Mouse (Mus musculus) CH12.LX (cell line): ENCODE data around the gene Ism2. TPM values are rescaled to one million over a fixed set of nuclear protein-coding genes. Genes with fewer than 3 reads are reported as not detected.

Experiments
- DNase-seq: peaks from one replicate; pipeline ENCODE4 v3.0.0-alpha.2; 2013; ENCODE audit errors: extremely low read depth
- H3K27ac ChIP-seq: 2 replicates; pipeline ENCODE4 v1.5.1; 2012; ENCODE audit warnings: low read depth, mild to moderate bottlenecking, control low read depth, moderate library complexity; ENCODE audit not compliant: insufficient read depth
- H3K27me3 ChIP-seq: replicated peaks from 2 replicates; pipeline ENCODE3; 2012; ENCODE audit warnings: inconsistent platforms
- H3K36me3 ChIP-seq, 2 experiments: replicated peaks in 1 of 2; 2 replicates each; pipeline versions ENCODE3 to v1.6.1; 2012; ENCODE audit warnings: inconsistent platforms in 1 of 2, low read length in 1 of 2, mild to moderate bottlenecking in 1 of 2, mixed read lengths in 1 of 2, moderate library complexity in 1 of 2; ENCODE audit not compliant: control insufficient read depth in 1 of 2, insufficient read depth in 1 of 2
- H3K4me1 ChIP-seq, 2 experiments: 2 replicates each; pipeline ENCODE4 v1.6.1; 2012; ENCODE audit warnings: inconsistent platforms in 1 of 2, moderate library complexity in 1 of 2; ENCODE audit not compliant: insufficient read depth in 2 of 2, control insufficient read depth in 1 of 2
- H3K4me2 ChIP-seq: 2 replicates; pipeline ENCODE4 v1.6.1; 2012; ENCODE audit warnings: low read depth, mild to moderate bottlenecking, control low read depth; ENCODE audit not compliant: poor library complexity, insufficient read depth, severe bottlenecking
- H3K4me3 ChIP-seq, 3 experiments: fragments of 150-350 bp in 1 of 3; sonication (generic) in 1 of 3; replicated peaks in 1 of 3; 2 replicates each; pipeline versions ENCODE3 to v1.5.1; 2011 to 2012; ENCODE audit warnings: low read depth in 2 of 3, low read length in 2 of 3, mild to moderate bottlenecking in 2 of 3, moderate library complexity in 2 of 3, control low read depth in 1 of 3, improper control_type of control experiment in 1 of 3, inconsistent platforms in 1 of 3, mixed read lengths in 1 of 3; ENCODE audit not compliant: poor library complexity in 1 of 3
- H3K79me2 ChIP-seq: replicated peaks from 2 replicates; pipeline ENCODE4 v1.6.1; 2012; ENCODE audit warnings: mild to moderate bottlenecking, moderate library complexity; ENCODE audit not compliant: control insufficient read depth, poor library complexity, insufficient read depth, severe bottlenecking; ENCODE audit errors: extremely low read depth
- H3K9ac ChIP-seq: 2 replicates; pipeline ENCODE4 v1.6.1; 2012; ENCODE audit warnings: low read depth, mild to moderate bottlenecking, control low read depth, moderate library complexity; ENCODE audit not compliant: insufficient read depth
- H3K9me3 ChIP-seq: replicated peaks from 2 replicates; pipeline ENCODE3; 2012; ENCODE audit warnings: low read length, inconsistent platforms, mixed read lengths
- BHLHE40 ChIP-seq: IDR thresholded peaks from 2 replicates; pipeline ENCODE4 v1.6.1; 2011; ENCODE audit warnings: mild to moderate bottlenecking, low read depth, low read length, improper control_type of control experiment
- E2F4 ChIP-seq: IDR thresholded peaks from 2 replicates; pipeline ENCODE4 v1.6.1; 2011; ENCODE audit warnings: low read depth, low read length, improper control_type of control experiment; ENCODE audit not compliant: insufficient replicate concordance
- ELF1 ChIP-seq: IDR thresholded peaks from 2 replicates; pipeline ENCODE4 v1.6.1; 2014; ENCODE audit warnings: low read depth, mild to moderate bottlenecking, inconsistent platforms, low read length, improper control_type of control experiment
- IRF4 ChIP-seq: IDR thresholded peaks from 2 replicates; pipeline ENCODE4 v1.6.1; 2014; ENCODE audit warnings: low read depth, mild to moderate bottlenecking, inconsistent platforms, low read length, improper control_type of control experiment
- JUN ChIP-seq: IDR thresholded peaks from 2 replicates; pipeline ENCODE4 v1.6.1; 2011; ENCODE audit warnings: low read depth, mild to moderate bottlenecking, low read length, improper control_type of control experiment, moderate library complexity; ENCODE audit not compliant: insufficient read depth
- KAT2A ChIP-seq: IDR thresholded peaks from 2 replicates; pipeline ENCODE4 v1.6.1; 2012; ENCODE audit warnings: low read length, improper control_type of control experiment, inconsistent platforms; ENCODE audit not compliant: insufficient replicate concordance
- MAX ChIP-seq: IDR thresholded peaks from 2 replicates; pipeline ENCODE4 v1.6.1; 2011; ENCODE audit warnings: low read length, improper control_type of control experiment
- MAZ ChIP-seq: IDR thresholded peaks from 2 replicates; pipeline ENCODE4 v1.6.1; 2012; ENCODE audit warnings: low read depth, mild to moderate bottlenecking, inconsistent platforms, low read length, improper control_type of control experiment, moderate library complexity
- MYC ChIP-seq: IDR thresholded peaks from 2 replicates; pipeline ENCODE4 v1.6.1; 2011; ENCODE audit warnings: low read depth, mild to moderate bottlenecking, improper control_type of control experiment, low read length
- PAX5 ChIP-seq: IDR thresholded peaks from 2 replicates; pipeline ENCODE4 v1.6.1; 2012; ENCODE audit warnings: low read length, inconsistent platforms, mixed read lengths
- POLR2AphosphoS2 ChIP-seq: IDR thresholded peaks from 2 replicates; pipeline ENCODE4 v1.6.1; 2011; ENCODE audit warnings: low read depth, low read length, improper control_type of control experiment
- RAD21 ChIP-seq: IDR thresholded peaks from 2 replicates; pipeline ENCODE4 v1.6.1; 2011; ENCODE audit warnings: low read depth, mild to moderate bottlenecking, low read length, improper control_type of control experiment, moderate library complexity
- SMC3 ChIP-seq: IDR thresholded peaks from 2 replicates; pipeline ENCODE4 v1.6.1; 2011; ENCODE audit warnings: low read depth, low read length, improper control_type of control experiment
- TBP ChIP-seq: conservative IDR thresholded peaks from 2 replicates; pipeline ENCODE4 v1.6.1; 2011; ENCODE audit warnings: low read depth, low read length, improper control_type of control experiment
- TCF12 ChIP-seq: IDR thresholded peaks from 2 replicates; pipeline ENCODE4 v1.6.1; 2014; ENCODE audit warnings: low read depth, mild to moderate bottlenecking, inconsistent platforms, low read length, improper control_type of control experiment
- USF1 ChIP-seq: IDR thresholded peaks from 2 replicates; pipeline ENCODE4 v1.6.1; 2014; ENCODE audit warnings: low read depth, mild to moderate bottlenecking, inconsistent platforms, low read length, improper control_type of control experiment
- ZKSCAN1 ChIP-seq: IDR thresholded peaks from 2 replicates; pipeline ENCODE4 v1.6.1; 2012; ENCODE audit warnings: low read depth, inconsistent platforms, low read length, improper control_type of control experiment, borderline replicate concordance
- ZMIZ1 ChIP-seq: IDR thresholded peaks from 2 replicates; pipeline ENCODE4 v1.6.1; 2012; ENCODE audit warnings: low read depth, mild to moderate bottlenecking, inconsistent platforms, low read length, improper control_type of control experiment
- dilution Hi-C: fragments of 300-500 bp; cut with MboI; formaldehyde crosslinking; loops from 2 replicates; pipeline ENCODE4 v1.14.3; 2020; ENCODE audit warnings: low sequenced_read_pairs; ENCODE audit not compliant: extremely low pct_unique_long_range_greater_than_20kb, extremely low pct_ligation_motif_present
- in situ Hi-C: fragments of 300-500 bp; cut with MboI; formaldehyde crosslinking; loops from 3 replicates; pipeline ENCODE4 v1.14.3; 2019; ENCODE audit warnings: low sequenced_read_pairs, low pct_ligation_motif_present, low pct_unique_long_range_greater_than_20kb, mixed read lengths
- polyA plus RNA-seq: library from polyadenylated mRNA; unstranded; fragments of >175 nt; gene quantifications from 2 replicates; pipeline ENCODE4 v1.2.1, GENCODE M21; 2012; ENCODE audit warnings: low read depth; ENCODE audit not compliant: insufficient read length
- total RNA-seq, 2 experiments: library from RNA; depleted of rRNA; stranded (reverse); fragments of 300-350 nt in 1 of 2; fragments of >200 nt in 1 of 2; gene quantifications; 2 replicates each; pipeline ENCODE4 v1.2.3; 2012 to 2014

Gene Ism2
- total and polyA plus RNA-seq, 3 experiments = 0.08 TPM; not detected in 2

GRCm38 (mm10) chr12:87343084-87343605, 43.6 kb upstream of the Ism2 start:
- Histone ChIP-seq H3K27me3 (no peaks in the 10 kb centered on the region), H3K79me2 (no peaks in the 10 kb centered on the region), H3K4me2 (no peak overlapping the region), H3K36me3 (peaks cover 4 to 50% of the 10 kb centered on the region in 2 experiments), H3K9ac (no peak overlapping the region), H3K4me3 (no peak overlapping the region), H3K4me1 (peaks cover 0 to 7% of the 10 kb centered on the region in 2 experiments; a peak in 1 of 4 replicates), H3K9me3 (no peaks in the 10 kb centered on the region), H3K27ac (no peak overlapping the region)
- in situ Hi-C loops = no loop called here
- no peak for DNase-seq
- dilution Hi-C loops = no loop called here
- TF ChIP-seq BHLHE40 = no peak
- no peak for TF ChIP-seq JUN
- TF ChIP-seq ZMIZ1 = no peak
- TF ChIP-seq RAD21 = no peak
- TF ChIP-seq ZKSCAN1 = no peak
- TF ChIP-seq IRF4 = no peak
- no peak for TF ChIP-seq E2F4
- TF ChIP-seq PAX5 = no peak
- no peak for TF ChIP-seq ELF1
- TF ChIP-seq MAZ = no peak
- no peak for TF ChIP-seq KAT2A
- TF ChIP-seq MYC = no peak
- TF ChIP-seq POLR2AphosphoS2 = no peak

- Histone ChIP-seq H3K27me3 (no peaks in the 10 kb centered on the region), H3K4me2 (no peak overlapping the region), H3K9me3 (no peaks in the 10 kb centered on the region), H3K36me3 (peaks cover 4 to 40% of the 10 kb centered on the region in 2 experiments), H3K27ac (no peak overlapping the region), H3K4me1 (no peaks in the 10 kb centered on the region; a peak in 1 of 4 replicates), H3K79me2 (no peaks in the 10 kb centered on the region), H3K9ac (no peak overlapping the region), H3K4me3 (no peak overlapping the region)
- in situ Hi-C loops (loop anchor here (5.0 kb wide), 1 partner anchor 136 kb away; the partner anchor contains the start of gene Tmed8), dilution Hi-C loops (no loop called here)
- DNase-seq = no peak
- TF ChIP-seq TCF12 = no peak
- TF ChIP-seq E2F4 = no peak
- no peak for TF ChIP-seq ZMIZ1
- no peak for TF ChIP-seq PAX5
- no peak for TF ChIP-seq MYC
- TF ChIP-seq USF1 = no peak
- no peak for TF ChIP-seq TBP
- TF ChIP-seq SMC3 = no peak
- no peak for TF ChIP-seq MAX
These were observed 38.6 kb upstream of the Ism2 start for GRCm38 (mm10) chr12:87338082-87338481.
